ENCODE assay signal across 8 mouse cellular contexts in the genomic region with DNA sequence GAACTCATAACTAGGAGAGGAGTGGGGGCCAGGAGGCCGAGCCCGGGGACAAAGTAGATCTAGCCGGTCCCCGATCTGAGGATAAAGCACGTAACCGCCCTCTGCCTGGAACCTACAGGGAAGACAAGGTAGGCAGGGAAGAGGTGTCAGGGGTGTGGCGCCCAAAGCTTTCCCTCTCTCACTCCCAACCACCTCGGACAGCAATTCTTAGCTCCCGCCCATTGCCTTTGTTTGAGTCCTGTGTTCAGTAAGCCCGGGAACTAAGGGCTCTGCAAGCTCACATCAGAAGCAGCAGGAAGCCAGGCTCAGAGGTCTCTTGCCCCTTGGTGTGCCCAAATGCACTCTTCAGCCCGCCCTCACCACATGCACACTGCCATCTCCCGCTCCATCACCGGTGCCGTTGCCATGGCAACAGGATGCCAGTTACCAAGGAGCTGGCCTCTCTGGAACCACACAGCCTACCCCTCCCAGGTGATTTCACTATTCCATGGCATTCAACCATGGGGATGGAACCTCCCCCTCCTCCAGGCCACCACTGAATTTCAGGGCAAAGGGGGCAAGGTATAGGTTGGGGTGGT. TPM values are rescaled to one million over a fixed set of nuclear protein-coding genes. Genes with fewer than 3 reads are reported as not detected.
DNase-seq lines count a peak whose midpoint lies in the region; ATAC-seq and TF ChIP-seq lines count a peak whose summit lies in the region.

No protein-coding gene starts in this region.

- H3K27ac ChIP-seq in embryonic facial prominence, embryonic 14.5 days (replicated peaks; ENCODE audit: low read depth, low read length) = no peak overlapping the region
- no peak overlapping the region; the same call in 1 of the 2 replicates for H3K27ac ChIP-seq in neural tube, embryonic 14.5 days (ENCODE audit: low read depth, low read length)
- no peak overlapping the region for H3K27ac ChIP-seq in liver, postnatal 0 days (ENCODE audit: low read depth)

- intact Hi-C loops in left cerebral cortex, postnatal 4 days (cut with DNase I) = no loop called here

- no peak overlapping the region for H3K4me3 ChIP-seq in embryonic facial prominence, embryonic 14.5 days (ENCODE audit: low read depth, low read length)
- peak overlapping the region; percentile 87 for H3K4me3 ChIP-seq in neural tube, embryonic 14.5 days (ENCODE audit: low read depth, low read length)
- no peak overlapping the region for H3K4me3 ChIP-seq in liver, postnatal 0 days (ENCODE audit: low read depth, low read length)

- H3K9ac ChIP-seq in embryonic facial prominence, embryonic 14.5 days (ENCODE audit: low read depth, low read length) = no peak overlapping the region
- peak overlapping the region; percentile 37; the same call in 1 of the 2 replicates for H3K9ac ChIP-seq in neural tube, embryonic 14.5 days (replicated peaks; ENCODE audit: low read depth, low read length)
- no peak overlapping the region for H3K9ac ChIP-seq in liver, postnatal 0 days (replicated peaks)

- no peak for TF ChIP-seq EP300 in liver, postnatal 0 days (IDR thresholded peaks at IDR 0.05; ENCODE audit: low read depth)

- no peak for TF ChIP-seq CTCF in liver, postnatal 0 days (IDR thresholded peaks at IDR 0.05; ENCODE audit: low read depth)

- peaks cover 15% of the 10 kb centered on the region for H3K36me3 ChIP-seq in embryonic facial prominence, embryonic 14.5 days (ENCODE audit: control insufficient read depth, insufficient read depth, low read length)
- peaks cover 6% of the 10 kb centered on the region for H3K36me3 ChIP-seq in neural tube, embryonic 14.5 days (ENCODE audit: control insufficient read depth, insufficient read depth, low read length)
- H3K36me3 ChIP-seq in liver, postnatal 0 days (replicated peaks; ENCODE audit: insufficient read depth, low read length) = peaks cover 11% of the 10 kb centered on the region

- peaks cover 27% of the 10 kb centered on the region for H3K4me1 ChIP-seq in embryonic facial prominence, embryonic 14.5 days (ENCODE audit: control insufficient read depth, insufficient read depth, low read length)
- H3K4me1 ChIP-seq in neural tube, embryonic 14.5 days (ENCODE audit: control insufficient read depth, insufficient read depth, low read length) = peaks cover 71% of the 10 kb centered on the region
- H3K4me1 ChIP-seq in liver, postnatal 0 days (ENCODE audit: insufficient read depth) = peaks cover 9% of the 10 kb centered on the region; the same call in 1 of the 2 replicates

- no peaks in the 10 kb centered on the region for H3K27me3 ChIP-seq in embryonic facial prominence, embryonic 14.5 days (replicated peaks; ENCODE audit: control insufficient read depth, insufficient read depth, low read length)
- H3K27me3 ChIP-seq in neural tube, embryonic 14.5 days (ENCODE audit: control insufficient read depth, insufficient read depth, low read length) = no peaks in the 10 kb centered on the region; the same call in 1 of the 2 replicates
- H3K27me3 ChIP-seq in liver, postnatal 0 days (ENCODE audit: insufficient read depth, low read length) = peaks cover 21% of the 10 kb centered on the region

- peak; percentile 82 for DNase-seq in left cerebral cortex, postnatal 4 days
- no peak for DNase-seq in left cerebral cortex, adult 11 months (ENCODE audit: low spot score)
- no peak for DNase-seq in embryonic facial prominence, embryonic 14.5 days (ENCODE audit: low spot score)
- peak; percentile 63 to 72 for DNase-seq in layer of hippocampus, postnatal 10 days (ENCODE audit: low spot score in 2 of 2)
- no peak for DNase-seq in ovary, postnatal 14 days (ENCODE audit: low spot score)
- DNase-seq in kidney, postnatal 10 days = no peak
- DNase-seq in liver, postnatal 0 days = no peak

- WGBS in embryonic facial prominence, embryonic 14.5 days = 38% methylated on average over 14 of the region's 14 CpGs
- WGBS in neural tube, embryonic 14.5 days = 15% methylated on average over 14 of the region's 14 CpGs
- 46% methylated on average over 14 of the region's 14 CpGs for WGBS in liver, postnatal 0 days (ENCODE audit: insufficient replicate concordance)

- no peaks in the 10 kb centered on the region for H3K9me3 ChIP-seq in embryonic facial prominence, embryonic 14.5 days (ENCODE audit: control insufficient read depth, low read length)
- no peaks in the 10 kb centered on the region for H3K9me3 ChIP-seq in neural tube, embryonic 14.5 days (ENCODE audit: control insufficient read depth, low read length)
- no peaks in the 10 kb centered on the region for H3K9me3 ChIP-seq in liver, postnatal 0 days (ENCODE audit: low read length)

- ATAC-seq in embryonic facial prominence, embryonic 14.5 days (ENCODE audit: low read depth) = no peak
- no peak for ATAC-seq in neural tube, embryonic 14.5 days (ENCODE audit: low read depth)
- no peak for ATAC-seq in liver, postnatal 0 days

- peak overlapping the region; percentile 95 for H3K4me2 ChIP-seq in embryonic facial prominence, embryonic 14.5 days (ENCODE audit: low read depth, low read length)
- H3K4me2 ChIP-seq in neural tube, embryonic 14.5 days (ENCODE audit: low read depth, low read length) = peak overlapping the region; percentile 91
- H3K4me2 ChIP-seq in liver, postnatal 0 days (ENCODE audit: low read depth, low read length) = no peak overlapping the region

RNA-seq across cellular contexts. Expression of a gene that starts 2.5 kb away (rescaled TPM):
- 100 to 1,000 TPM; 180 to 225 TPM for total RNA-seq in left cerebral cortex, postnatal 4 days (2021)
- 7.3 and 8.6 TPM in 2 replicates for polyA plus RNA-seq in embryonic facial prominence, embryonic 14.5 days (2014; fragmentation: Nextera tagmentation; extraction: Ambion mirVana)
- total RNA-seq in layer of hippocampus, postnatal 10 days (2021) = 100 to 1,000 TPM; 203 to 217 TPM
- polyA plus RNA-seq in neural tube, embryonic 14.5 days (2014; fragmentation: Nextera tagmentation; extraction: Ambion mirVana) = 23.2 and 35.6 TPM in 2 replicates
- polyA plus RNA-seq in liver, postnatal 0 days (2015; fragmentation: Nextera tagmentation; extraction: Ambion mirVana) = 0.19 and 0.20 TPM in 2 replicates

RNA-seq across cellular contexts. Expression of a gene that starts 8.6 kb away (rescaled TPM):
- 1 to 10 TPM; 9.3 to 9.7 TPM for total RNA-seq in left cerebral cortex, postnatal 4 days (2021)
- polyA plus RNA-seq in embryonic facial prominence, embryonic 14.5 days (2014; fragmentation: Nextera tagmentation; extraction: Ambion mirVana) = 6.2 and 6.5 TPM in 2 replicates
- total RNA-seq in layer of hippocampus, postnatal 10 days (2021) = 1 to 10 TPM; 8.0 to 8.6 TPM
- 5.7 and 6.9 TPM in 2 replicates for polyA plus RNA-seq in neural tube, embryonic 14.5 days (2014; fragmentation: Nextera tagmentation; extraction: Ambion mirVana)
- 0.04 and 0.05 TPM in 2 replicates for polyA plus RNA-seq in liver, postnatal 0 days (2015; fragmentation: Nextera tagmentation; extraction: Ambion mirVana)

RNA-seq across cellular contexts. Expression of a gene that starts 22.6 kb away (rescaled TPM):
- 1 to 10 TPM; 8.5 to 8.6 TPM for total RNA-seq in left cerebral cortex, postnatal 4 days (2021)
- 18.4 and 19.8 TPM in 2 replicates for polyA plus RNA-seq in embryonic facial prominence, embryonic 14.5 days (2014; fragmentation: Nextera tagmentation; extraction: Ambion mirVana)
- total RNA-seq in layer of hippocampus, postnatal 10 days (2021) = 10 to 100 TPM in 1 of 2 experiments, 1 to 10 TPM in 1; 7.7 to 10.6 TPM
- polyA plus RNA-seq in neural tube, embryonic 14.5 days (2014; fragmentation: Nextera tagmentation; extraction: Ambion mirVana) = 17.3 and 20.8 TPM in 2 replicates
- polyA plus RNA-seq in liver, postnatal 0 days (2015; fragmentation: Nextera tagmentation; extraction: Ambion mirVana) = 8.1 and 10.0 TPM in 2 replicates

RNA-seq across cellular contexts. Expression of a gene that starts 22.7 kb away (rescaled TPM):
- 10 to 100 TPM; 38.0 to 39.1 TPM for total RNA-seq in left cerebral cortex, postnatal 4 days (2021)
- 111 and 133 TPM in 2 replicates for polyA plus RNA-seq in embryonic facial prominence, embryonic 14.5 days (2014; fragmentation: Nextera tagmentation; extraction: Ambion mirVana)
- 10 to 100 TPM; 31.4 to 31.8 TPM for total RNA-seq in layer of hippocampus, postnatal 10 days (2021)
- 54.6 and 68.8 TPM in 2 replicates for polyA plus RNA-seq in neural tube, embryonic 14.5 days (2014; fragmentation: Nextera tagmentation; extraction: Ambion mirVana)
- polyA plus RNA-seq in liver, postnatal 0 days (2015; fragmentation: Nextera tagmentation; extraction: Ambion mirVana) = 32.6 and 33.5 TPM in 2 replicates

RNA-seq across cellular contexts. Expression of a gene that starts 48.3 kb away (rescaled TPM):
- 100 to 1,000 TPM; 166 to 200 TPM for total RNA-seq in left cerebral cortex, postnatal 4 days (2021)
- polyA plus RNA-seq in embryonic facial prominence, embryonic 14.5 days (2014; fragmentation: Nextera tagmentation; extraction: Ambion mirVana) = 15.6 and 17.7 TPM in 2 replicates
- total RNA-seq in layer of hippocampus, postnatal 10 days (2021) = 100 to 1,000 TPM; 456 to 463 TPM
- polyA plus RNA-seq in neural tube, embryonic 14.5 days (2014; fragmentation: Nextera tagmentation; extraction: Ambion mirVana) = 66.6 and 99.6 TPM in 2 replicates
- polyA plus RNA-seq in liver, postnatal 0 days (2015; fragmentation: Nextera tagmentation; extraction: Ambion mirVana) = 4.0 and 5.3 TPM in 2 replicates

Comparison
In these comparisons a context has a peak if more than half of its experiments do, and no peak if none do; other contexts are left out.
1. DNase-seq: peak in left cerebral cortex, postnatal 4 days (single experiment) and layer of hippocampus, postnatal 10 days (2 of 2); none in left cerebral cortex, adult 11 months (single experiment), embryonic facial prominence, embryonic 14.5 days (single experiment), ovary, postnatal 14 days (single experiment), kidney, postnatal 10 days (single experiment) and liver, postnatal 0 days (single experiment).